Mouse (Mus musculus) thymus, postnatal 25 days (tissue): ENCODE measurements at regions not wholly inside any gene's neighbourhood (a gene's known extent, or its start where the extent isn't known, plus 50 kb on each side); places are given as distances from the start of the nearest gene placed in this dataset.
A peak's percentile ranks its signal among the peaks of the same experiment; 100 is the strongest.

Source experiments
- DNase-seq: peaks from one replicate; pipeline ENCODE4 v3.0.0; 2022

- DNase-seq = no peak
Measured at GRCm38 (mm10) chr2:138123331-138123730, 133.0 kb upstream of the Btbd3 start.

GRCm38 (mm10) chr2:138120868-138121267 is 135.5 kb upstream of the Btbd3 start:
- no peak for DNase-seq

- no peak for DNase-seq
Measured at GRCm38 (mm10) chr2:138120131-138120530, 136.2 kb upstream of the Btbd3 start.

GRCm38 (mm10) chr2:138099777-138100176 is 156.6 kb upstream of the Btbd3 start:
- no peak for DNase-seq

- DNase-seq = no peak
Measured at GRCm38 (mm10) chr2:138085390-138085789, 171.0 kb upstream of the Btbd3 start.

- no peak for DNase-seq
Measured at GRCm38 (mm10) chr2:138084564-138085283, 171.6 kb upstream of the Btbd3 start.

- no peak for DNase-seq
Measured at GRCm38 (mm10) chr2:138074020-138074613, 182.2 kb upstream of the Btbd3 start.

GRCm38 (mm10) chr2:138072165-138072728 is 184.1 kb upstream of the Btbd3 start:
- no peak for DNase-seq

GRCm38 (mm10) chr2:138053081-138053480 is 203.3 kb upstream of the Btbd3 start:
- no peak for DNase-seq

- no peak for DNase-seq
Measured at GRCm38 (mm10) chr2:138048341-138048740, 208.0 kb upstream of the Btbd3 start.

GRCm38 (mm10) chr2:138047781-138048201 is 208.6 kb upstream of the Btbd3 start:
- no peak for DNase-seq

- DNase-seq = no peak
Measured at GRCm38 (mm10) chr2:138047361-138047760, 209.0 kb upstream of the Btbd3 start.

GRCm38 (mm10) chr2:138046918-138047317 is 209.4 kb upstream of the Btbd3 start:
- no peak for DNase-seq

- DNase-seq = no peak
Measured at GRCm38 (mm10) chr2:138045933-138046642, 210.3 kb upstream of the Btbd3 start.

- no peak for DNase-seq
Measured at GRCm38 (mm10) chr2:138040706-138041105, 215.7 kb upstream of the Btbd3 start.

GRCm38 (mm10) chr2:138040302-138040701 is 216.1 kb upstream of the Btbd3 start:
- DNase-seq = no peak

GRCm38 (mm10) chr2:138034123-138034736 is 222.1 kb upstream of the Btbd3 start:
- DNase-seq = no peak

GRCm38 (mm10) chr2:138033379-138034122 is 222.8 kb upstream of the Btbd3 start:
- peak; percentile 37 for DNase-seq

GRCm38 (mm10) chr2:138027411-138027810 is 229.0 kb upstream of the Btbd3 start:
- no peak for DNase-seq

GRCm38 (mm10) chr2:138023558-138023957 is 232.8 kb upstream of the Btbd3 start:
- no peak for DNase-seq

- no peak for DNase-seq
Measured at GRCm38 (mm10) chr2:137981766-137982165, 274.6 kb upstream of the Btbd3 start.

GRCm38 (mm10) chr2:137977767-137978166 is 278.6 kb upstream of the Btbd3 start:
- no peak for DNase-seq
